Mouse (Mus musculus) thymus, adult 2 months (tissue): Measurements from ENCODE around the gene Cuedc2.

Experiments
- CTCF ChIP-seq: fragments of 200-500 bp; IDR thresholded peaks from 2 replicates; pipeline ENCODE4 v1.5.1; 2012; ENCODE audit warnings: mild to moderate bottlenecking, control low read depth, low read length, moderate library complexity, borderline replicate concordance; ENCODE audit not compliant: control insufficient read depth, poor library complexity, insufficient read depth; ENCODE audit errors: extremely low read depth
- POLR2A ChIP-seq: fragments of 200-500 bp; IDR thresholded peaks from 2 replicates; pipeline ENCODE4 v1.6.1; 2012; ENCODE audit warnings: mild to moderate bottlenecking, low read length, control low read depth, moderate library complexity; ENCODE audit not compliant: control insufficient read depth, poor library complexity, insufficient read depth; ENCODE audit errors: extremely low read depth

GRCm38 (mm10) chr19:46309651-46310305 is 28.7 kb downstream of the Cuedc2 start:
- TF ChIP-seq CTCF (no peak), POLR2A (no peak)
